Mouse (Mus musculus) spleen, adult 2 months (tissue): ENCODE measurements around the gene Shld2. TPM values are rescaled to one million over a fixed set of nuclear protein-coding genes. Genes with fewer than 3 reads are reported as not detected.

Source experiments
- DNase-seq, 2 experiments: peaks; one replicate each; pipeline versions ENCODE4 v3.0.0 to v3.0.0-alpha.2; 2012 to 2021; ENCODE audit warnings: low spot score in 2 of 2, low read depth in 1 of 2
- H3K27ac ChIP-seq: fragments of 200-500 bp; 2 replicates; pipeline ENCODE4 v1.5.1; 2012; ENCODE audit warnings: low read length, inconsistent platforms; ENCODE audit not compliant: insufficient read depth
- H3K27me3 ChIP-seq: fragments of 200-500 bp; 2 replicates; pipeline ENCODE4 v1.6.1; 2012; ENCODE audit warnings: mild to moderate bottlenecking, moderate library complexity, low read length, inconsistent platforms; ENCODE audit not compliant: control insufficient read depth, insufficient read depth
- H3K36me3 ChIP-seq: fragments of 200-500 bp; 2 replicates; pipeline ENCODE4 v1.6.1; 2012; ENCODE audit warnings: mild to moderate bottlenecking, low read length, inconsistent platforms; ENCODE audit not compliant: control insufficient read depth, insufficient read depth
- H3K4me1 ChIP-seq: fragments of 200-500 bp; 2 replicates; pipeline ENCODE4 v1.6.1; 2011; ENCODE audit warnings: inconsistent platforms; ENCODE audit not compliant: control insufficient read depth, insufficient read depth, insufficient read length
- H3K4me3 ChIP-seq: fragments of 200-500 bp; 2 replicates; pipeline ENCODE4 v1.5.1; 2011; ENCODE audit warnings: mild to moderate bottlenecking, inconsistent platforms; ENCODE audit not compliant: insufficient read depth, insufficient read length; ENCODE audit errors: extremely low read depth
- CTCF ChIP-seq: fragments of 200-500 bp; IDR thresholded peaks from 2 replicates; pipeline ENCODE4 v1.5.1; 2011; ENCODE audit warnings: mild to moderate bottlenecking, inconsistent platforms; ENCODE audit not compliant: insufficient read depth, insufficient read length, insufficient replicate concordance; ENCODE audit errors: extremely low read depth
- POLR2A ChIP-seq: fragments of 200-500 bp; IDR thresholded peaks from 2 replicates; pipeline ENCODE4 v1.6.1; 2011; ENCODE audit warnings: low read depth, low read length, inconsistent platforms
- WGBS: fragments of 180-500 bp; shearing (Covaris S2); methylation state at CpG from one replicate; pipeline ENCODE4 v1.1.7; 2018; 5-methylcytosine and 5-hydroxymethylcytosine counted together
- polyA plus RNA-seq: library from polyadenylated mRNA; depleted of rRNA; stranded (reverse); fragments of >200 nt; gene quantifications from 2 replicates; pipeline ENCODE4 v1.2.3, GENCODE M21; 2012

The Shld2 gene
- polyA plus RNA-seq, 1 experiment: 2.4 TPM

DNA sequence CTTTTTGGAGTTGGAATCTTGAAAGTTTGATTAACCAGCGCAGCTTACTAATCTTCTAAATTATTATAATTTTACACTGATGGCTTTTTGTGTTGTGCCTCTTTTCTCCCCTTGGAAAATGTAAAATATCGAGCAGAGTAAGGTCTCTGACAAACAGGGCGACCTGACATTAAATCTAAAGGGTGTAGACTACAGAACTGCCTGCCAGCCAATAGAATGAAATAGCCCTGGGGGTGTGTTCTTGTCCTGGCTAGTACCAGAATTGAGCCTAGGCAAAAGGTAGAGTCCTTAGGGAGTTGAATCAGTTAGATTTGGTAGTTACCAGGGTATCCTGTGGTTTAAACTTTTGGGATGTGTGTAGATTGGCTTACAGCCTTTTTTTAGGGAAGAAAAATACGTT lies 1.4 kb upstream of the Shld2 start:
- no peaks in the 10 kb centered on the region for H3K27me3 ChIP-seq
- H3K4me3 ChIP-seq: peak overlapping the region; percentile 88
- H3K27ac ChIP-seq: no peak overlapping the region
- no peak for DNase-seq
- 6% methylated on average over 4 of the region's 4 CpGs for WGBS
- peaks cover 9% of the 10 kb centered on the region; the same call in 1 of the 2 replicates for H3K4me1 ChIP-seq
- TF ChIP-seq CTCF (no peak), POLR2A (no peak)
- no peaks in the 10 kb centered on the region for H3K36me3 ChIP-seq

DNA sequence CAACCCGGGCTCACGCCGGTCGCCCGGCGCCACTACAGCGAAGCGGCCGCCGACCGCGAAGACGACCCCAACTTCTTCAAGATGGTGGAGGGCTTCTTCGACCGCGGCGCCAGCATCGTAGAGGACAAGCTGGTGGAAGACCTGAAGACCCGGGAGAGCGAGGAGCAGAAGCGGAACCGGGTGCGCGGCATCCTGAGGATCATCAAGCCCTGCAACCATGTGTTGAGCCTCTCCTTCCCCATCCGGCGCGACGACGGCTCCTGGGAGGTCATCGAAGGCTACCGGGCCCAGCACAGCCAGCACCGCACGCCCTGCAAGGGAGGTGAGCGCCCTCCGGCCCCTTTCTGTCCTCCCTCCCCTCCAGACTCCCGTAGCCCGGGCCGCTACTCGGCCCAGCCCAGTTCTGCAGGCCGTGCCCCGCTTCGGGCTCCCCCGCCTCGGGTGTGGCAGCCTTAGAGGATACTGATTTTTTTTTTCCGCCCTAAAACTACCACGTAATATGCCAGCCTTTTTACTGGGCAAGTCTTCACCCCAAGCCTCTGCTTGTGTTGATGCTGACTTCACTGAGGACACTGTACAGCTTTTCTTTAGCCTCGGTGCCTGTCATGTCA lies 833 bp upstream of the Shld2 start:
- DNase-seq: peak; percentile 25 to 47
- Histone ChIP-seq H3K4me3 (peak overlapping the region; percentile 88), H3K27ac (peak overlapping the region; percentile 86), H3K36me3 (no peaks in the 10 kb centered on the region), H3K4me1 (peaks cover 9% of the 10 kb centered on the region; the same call in 1 of the 2 replicates), H3K27me3 (no peaks in the 10 kb centered on the region)
- TF ChIP-seq POLR2A (no peak), CTCF (no peak)
- under 1% methylated on average over 43 of the region's 47 CpGs for WGBS

DNA sequence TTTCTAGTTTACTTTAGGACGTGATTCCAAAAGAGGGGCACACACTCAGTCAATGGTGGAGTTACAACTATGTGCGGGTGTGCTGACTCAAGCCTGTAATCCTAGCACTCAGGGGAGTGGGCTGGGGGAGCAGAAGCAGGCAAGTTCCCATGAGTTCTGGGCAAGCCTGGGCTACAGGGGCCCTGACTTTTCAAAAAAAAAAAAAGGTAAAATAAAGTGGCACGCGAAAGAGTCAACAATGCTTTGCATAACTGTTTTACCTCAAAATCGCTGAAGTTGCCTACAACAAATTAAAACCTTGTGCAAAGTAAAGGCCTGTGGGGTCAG lies 423 bp downstream of the Shld2 start:
- DNase-seq: no peak
- Histone ChIP-seq H3K4me1 (peaks cover 9% of the 10 kb centered on the region; the same call in 1 of the 2 replicates), H3K4me3 (peak overlapping the region; percentile 69), H3K27me3 (no peaks in the 10 kb centered on the region), H3K27ac (peak overlapping the region; percentile 86), H3K36me3 (no peaks in the 10 kb centered on the region)
- 20% methylated on average over 5 of the region's 5 CpGs for WGBS
- TF ChIP-seq POLR2A (no peak), CTCF (no peak)

DNA sequence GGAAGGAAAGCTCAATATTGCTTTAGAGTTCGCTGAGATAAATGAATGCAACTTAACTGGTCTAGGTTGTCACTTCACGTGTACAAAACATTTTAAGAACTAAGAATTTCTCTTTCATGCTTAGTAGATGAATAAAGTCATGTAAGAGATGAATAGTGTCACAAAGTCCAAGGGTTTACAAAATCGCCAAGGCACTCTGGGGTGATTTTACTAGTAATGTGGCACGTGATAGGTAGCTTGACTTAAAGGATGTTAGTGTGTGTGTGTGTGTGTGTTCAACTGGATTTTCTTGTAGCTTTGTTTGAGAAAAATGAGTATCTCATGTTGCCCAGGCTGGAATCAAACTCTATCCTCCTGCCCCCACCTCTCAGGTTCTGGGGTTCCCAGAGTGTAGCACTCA lies 1.0 kb downstream of the Shld2 start:
- Histone ChIP-seq H3K27me3 (no peaks in the 10 kb centered on the region), H3K4me3 (no peak overlapping the region), H3K4me1 (peaks cover 9% of the 10 kb centered on the region; the same call in 1 of the 2 replicates), H3K27ac (no peak overlapping the region), H3K36me3 (no peaks in the 10 kb centered on the region)
- WGBS: 91% methylated on average over 4 of the region's 4 CpGs
- no peak for DNase-seq
- TF ChIP-seq POLR2A: no peak
- no peak for TF ChIP-seq CTCF

DNA sequence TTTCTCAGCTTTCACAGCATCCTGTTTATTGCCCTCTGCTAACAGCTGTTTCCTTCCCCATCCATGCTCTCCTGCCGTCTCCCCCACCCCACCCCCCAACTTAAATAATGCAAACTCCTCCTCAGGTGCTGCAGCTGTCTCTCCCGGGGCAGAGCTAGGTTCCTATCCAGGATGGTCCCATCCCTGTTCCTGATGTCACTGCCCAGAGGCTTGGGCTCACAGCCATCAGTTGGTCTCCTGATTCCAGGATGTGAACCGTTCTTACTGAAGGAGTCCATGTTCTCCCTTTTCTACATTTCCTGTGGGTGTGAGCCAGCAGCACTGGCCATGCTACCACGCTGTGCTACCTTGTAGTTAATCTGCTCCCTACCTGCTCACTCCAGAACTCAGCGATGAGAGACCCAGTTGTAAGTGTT lies 7.0 kb downstream of the Shld2 start:
- no peak for TF ChIP-seq CTCF
- no peak for TF ChIP-seq POLR2A
- 35% methylated on average over 5 of the region's 5 CpGs for WGBS
- no peak for DNase-seq

DNA sequence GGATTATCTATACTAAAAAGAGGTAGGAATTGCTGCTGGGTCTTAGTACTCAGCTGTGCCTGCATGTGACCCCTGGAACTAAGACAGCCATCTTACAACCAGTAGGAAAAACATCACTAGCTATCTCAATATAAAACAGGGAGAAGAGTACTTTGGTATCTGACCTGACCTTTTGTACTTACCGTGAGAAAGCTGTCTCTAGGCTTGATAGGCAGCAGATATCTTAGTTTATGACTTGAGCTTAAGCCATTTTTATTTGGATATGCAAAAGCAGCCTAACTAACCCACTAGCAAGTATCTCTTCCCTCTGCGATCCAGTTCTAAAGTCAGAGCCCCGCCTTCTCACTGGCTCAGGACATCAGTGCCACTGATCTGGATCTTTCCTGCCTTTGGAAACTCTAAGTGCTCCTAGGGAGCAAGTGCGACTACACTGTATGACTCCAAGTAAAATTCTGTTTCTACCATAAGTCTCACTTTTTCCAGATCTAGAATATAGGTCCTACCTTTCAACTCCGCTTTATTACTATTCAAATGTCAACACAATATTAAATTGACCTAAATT lies 7.5 kb downstream of the Shld2 start:
- Histone ChIP-seq H3K27ac (no peak overlapping the region), H3K4me3 (no peak overlapping the region), H3K36me3 (no peaks in the 10 kb centered on the region; the same call in 1 of the 2 replicates), H3K4me1 (no peaks in the 10 kb centered on the region), H3K27me3 (no peaks in the 10 kb centered on the region)
- DNase-seq: no peak
- TF ChIP-seq CTCF (no peak), POLR2A (no peak)
- WGBS: 85% methylated on average over 5 of the region's 5 CpGs

More for the DNA sequence above, 7.0 kb downstream of the Shld2 start:
- no peaks in the 10 kb centered on the region; the same call in 1 of the 2 replicates for H3K36me3 ChIP-seq
- no peaks in the 10 kb centered on the region for H3K4me1 ChIP-seq
- H3K27ac ChIP-seq: no peak overlapping the region
- no peaks in the 10 kb centered on the region for H3K27me3 ChIP-seq
- H3K4me3 ChIP-seq: no peak overlapping the region
